Mouse (Mus musculus) liver, embryonic 11.5 days (tissue): ENCODE results near the gene Sirpa. TPM values are rescaled to one million over a fixed set of nuclear protein-coding genes. Genes with fewer than 3 reads are reported as not detected.

Experiments
- ATAC-seq: fragments of 200-750 bp; cut with Nextera tagmentation; replicated peaks from 2 replicates; pipeline ENCODE4 v1.8.0; 2017; ENCODE audit warnings: moderate number of reproducible peaks, mild to moderate bottlenecking, moderate TSS enrichment, moderate library complexity; ENCODE audit not compliant: low FRiP score
- DNase-seq: peaks from one replicate; pipeline ENCODE4 v3.0.0-alpha.2; 2017; ENCODE audit warnings: low spot score
- H3K27ac ChIP-seq: fragments of 300-500 bp; sonication (generic); 2 replicates; pipeline ENCODE4 v1.5.1; 2014; ENCODE audit warnings: mild to moderate bottlenecking, low read depth, low read length, control low read depth
- H3K27me3 ChIP-seq: fragments of 300-500 bp; sonication (generic); replicated peaks from 2 replicates; pipeline ENCODE4 v1.6.1; 2014; ENCODE audit warnings: low read length, mixed read lengths; ENCODE audit not compliant: control insufficient read depth, insufficient read depth
- H3K36me3 ChIP-seq: fragments of 300-500 bp; sonication (generic); 2 replicates; pipeline ENCODE4 v1.6.1; 2014; ENCODE audit warnings: mild to moderate bottlenecking, low read length, moderate library complexity, mixed read lengths; ENCODE audit not compliant: control insufficient read depth, insufficient read depth
- H3K4me1 ChIP-seq: fragments of 300-500 bp; sonication (generic); replicated peaks from 2 replicates; pipeline ENCODE4 v1.6.1; 2014; ENCODE audit warnings: low read length, mixed read lengths; ENCODE audit not compliant: control insufficient read depth, insufficient read depth
- H3K4me2 ChIP-seq: fragments of 300-500 bp; sonication (generic); 2 replicates; pipeline ENCODE4 v1.6.1; 2014; ENCODE audit warnings: mild to moderate bottlenecking, control low read depth, moderate library complexity
- H3K4me3 ChIP-seq: fragments of 300-500 bp; sonication (generic); 2 replicates; pipeline ENCODE4 v1.5.1; 2014; ENCODE audit warnings: low read depth, low read length, control low read depth
- H3K9ac ChIP-seq: fragments of 300-500 bp; sonication (generic); 2 replicates; pipeline ENCODE4 v1.6.1; 2014; ENCODE audit warnings: low read depth, low read length, control low read depth
- H3K9me3 ChIP-seq: fragments of 300-500 bp; sonication (generic); 2 replicates; pipeline ENCODE4 v1.6.1; 2016; ENCODE audit warnings: low read length, inconsistent platforms, mixed read lengths; ENCODE audit not compliant: control insufficient read depth
- WGBS: fragments of 180-500 bp; shearing (Covaris S2); extraction: QIAGEN DNeasy Blood & Tissue Kit; methylation state at CpG from one replicate; pipeline ENCODE4 v1.1.7; 2014; 5-methylcytosine and 5-hydroxymethylcytosine counted together
- polyA plus RNA-seq: library from polyadenylated mRNA; unstranded; fragments of >200 nt; fragmentation: Nextera tagmentation; extraction: Ambion mirVana; gene quantifications from 2 replicates; pipeline ENCODE4 v1.2.1, GENCODE M21; 2014

Sirpa gene
- polyA plus RNA-seq, 1 experiment from 2014 or later, result 26.8 TPM

GRCm38 (mm10) chr2:129591897-129592296 lies 738 bp upstream of the Sirpa start:
- no peak for DNase-seq
- Histone ChIP-seq H3K9ac (no peak overlapping the region), H3K27ac (peak overlapping the region; percentile 80), H3K4me2 (peak overlapping the region; percentile 77), H3K4me3 (no peak overlapping the region), H3K9me3 (no peaks in the 10 kb centered on the region), H3K27me3 (peaks cover 12% of the 10 kb centered on the region), H3K4me1 (peaks cover 7% of the 10 kb centered on the region), H3K36me3 (no peaks in the 10 kb centered on the region)
- ATAC-seq, result no peak
- WGBS, result 88% methylated on average over 4 of the region's 4 CpGs

DNA sequence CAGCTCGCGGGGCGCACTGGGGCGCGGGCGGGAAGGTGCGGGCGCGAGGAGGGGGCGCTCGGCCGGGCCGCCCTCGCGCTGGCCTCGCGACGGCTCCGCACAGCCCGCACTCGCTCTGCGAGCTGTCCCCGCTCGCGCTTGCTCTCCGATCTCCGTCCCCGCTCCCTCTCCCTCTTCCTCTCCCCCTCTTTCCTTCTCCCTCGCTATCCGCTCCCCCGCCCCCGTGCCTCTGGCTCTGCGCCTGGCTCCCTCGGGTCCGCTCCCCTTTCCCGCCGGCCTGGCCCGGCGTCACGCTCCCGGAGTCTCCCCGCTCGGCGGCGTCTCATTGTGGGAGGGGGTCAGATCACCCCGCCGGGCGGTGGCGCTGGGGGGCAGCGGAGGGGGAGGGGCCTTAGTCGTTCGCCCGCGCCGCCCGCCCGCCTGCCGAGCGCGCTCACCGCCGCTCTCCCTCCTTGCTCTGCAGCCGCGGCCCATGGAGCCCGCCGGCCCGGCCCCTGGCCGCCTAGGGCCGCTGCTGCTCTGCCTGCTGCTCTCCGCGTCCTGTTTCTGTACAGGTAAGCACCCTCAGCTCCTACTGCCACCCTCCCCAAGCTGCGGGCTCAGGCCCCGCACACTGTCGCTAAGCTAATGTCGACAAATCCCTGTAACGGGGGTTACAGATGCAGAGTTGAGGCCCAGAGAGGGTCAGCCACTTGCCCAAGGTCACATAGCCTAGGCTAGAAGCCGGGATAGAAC lies 673 bp downstream of the Sirpa start:
- Histone ChIP-seq H3K9ac (peak overlapping the region; percentile 71), H3K27me3 (peaks cover 12% of the 10 kb centered on the region), H3K36me3 (no peaks in the 10 kb centered on the region), H3K9me3 (no peaks in the 10 kb centered on the region), H3K4me3 (peak overlapping the region; percentile 67), H3K27ac (peak overlapping the region; percentile 80), H3K4me1 (peaks cover 3% of the 10 kb centered on the region), H3K4me2 (peak overlapping the region; percentile 77)
- under 1% methylated on average over 73 of the region's 77 CpGs for WGBS
- ATAC-seq, result peak; percentile 47
- DNase-seq, result peak; percentile 71

DNA sequence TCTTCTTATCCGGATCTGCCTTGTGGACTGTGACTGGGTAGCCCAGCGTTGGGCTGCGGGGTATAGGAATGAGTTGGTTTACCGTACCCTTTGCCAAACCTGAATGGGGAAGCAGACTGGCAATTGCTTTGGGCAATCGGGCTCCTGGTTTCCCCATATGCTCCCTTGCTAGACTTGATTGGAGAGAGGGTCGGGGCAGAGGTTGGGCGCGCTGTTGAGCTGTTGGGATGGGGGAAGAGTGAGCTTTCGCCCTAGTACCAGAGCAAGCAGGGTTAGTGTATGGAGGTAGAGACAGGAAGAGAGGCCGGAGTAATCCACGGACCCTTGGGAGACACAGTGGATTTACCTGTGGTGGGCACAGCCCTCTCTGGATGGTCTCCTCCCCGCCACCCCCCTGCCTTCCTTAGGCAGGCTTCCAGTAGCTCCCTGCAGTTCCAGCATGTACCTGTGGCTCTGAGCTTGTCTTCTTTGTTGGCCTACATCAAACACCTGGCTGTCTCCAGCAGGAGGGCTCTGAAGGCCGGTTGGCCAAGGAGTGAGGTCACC lies 1.3 kb downstream of the Sirpa start:
- Histone ChIP-seq H3K4me1 (peaks cover 3% of the 10 kb centered on the region), H3K36me3 (no peaks in the 10 kb centered on the region), H3K9ac (peak overlapping the region; percentile 71), H3K27ac (no peak overlapping the region; the same call in 1 of the 2 replicates), H3K27me3 (peaks cover 12% of the 10 kb centered on the region), H3K4me2 (peak overlapping the region; percentile 77), H3K9me3 (no peaks in the 10 kb centered on the region), H3K4me3 (peak overlapping the region; percentile 67)
- 5% methylated on average over 13 of the region's 13 CpGs for WGBS
- no peak for DNase-seq
- ATAC-seq, result no peak

- Histone ChIP-seq H3K9ac (peak overlapping the region; percentile 37; the same call in 1 of the 2 replicates), H3K36me3 (no peaks in the 10 kb centered on the region), H3K9me3 (no peaks in the 10 kb centered on the region), H3K4me2 (peak overlapping the region; percentile 77), H3K4me1 (peaks cover 3% of the 10 kb centered on the region), H3K4me3 (peak overlapping the region; percentile 67), H3K27ac (no peak overlapping the region), H3K27me3 (peaks cover 12% of the 10 kb centered on the region)
- ATAC-seq (no peak), DNase-seq (no peak)
- 70% methylated on average over 4 of the region's 4 CpGs for WGBS
Observed at GRCm38 (mm10) chr2:129594569-129594968, 1.9 kb downstream of the Sirpa start.

DNA sequence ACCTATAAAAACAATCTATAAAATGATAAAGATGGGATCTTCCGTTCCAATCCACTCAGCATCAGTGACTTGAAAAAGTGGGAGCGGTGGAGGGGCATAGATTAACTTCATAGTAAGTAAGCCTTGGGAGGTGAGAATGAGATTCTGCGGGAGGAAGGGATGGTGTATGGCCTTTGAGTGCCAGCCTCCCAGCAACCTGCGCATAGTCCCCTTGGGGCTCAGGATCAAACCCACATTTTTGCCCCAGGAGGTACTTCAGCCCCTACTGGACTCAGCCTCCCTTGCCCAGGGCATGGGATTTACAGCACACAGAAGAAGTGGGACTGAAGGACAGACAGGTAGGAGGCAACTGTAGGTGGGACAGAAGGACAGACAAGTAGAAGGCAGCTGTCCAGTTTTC lies 2.6 kb downstream of the Sirpa start:
- no peaks in the 10 kb centered on the region for H3K9me3 ChIP-seq
- ATAC-seq, result no peak
- no peak overlapping the region for H3K4me2 ChIP-seq
- WGBS, result 68% methylated on average over 4 of the region's 4 CpGs
- DNase-seq, result no peak
- H3K4me1 ChIP-seq, result peaks cover 3% of the 10 kb centered on the region
- H3K27me3 ChIP-seq, result peaks cover 12% of the 10 kb centered on the region
- no peak overlapping the region for H3K4me3 ChIP-seq
- no peak overlapping the region for H3K9ac ChIP-seq
- H3K36me3 ChIP-seq, result no peaks in the 10 kb centered on the region
- H3K27ac ChIP-seq, result no peak overlapping the region

- no peaks in the 10 kb centered on the region for H3K9me3 ChIP-seq
- no peak overlapping the region for H3K4me3 ChIP-seq
- WGBS, result 36% methylated on average over 7 of the region's 7 CpGs
- H3K9ac ChIP-seq, result no peak overlapping the region
- no peak for DNase-seq
- no peak overlapping the region for H3K27ac ChIP-seq
- H3K27me3 ChIP-seq, result peaks cover 12% of the 10 kb centered on the region
- H3K4me1 ChIP-seq, result peaks cover 3% of the 10 kb centered on the region
- no peaks in the 10 kb centered on the region for H3K36me3 ChIP-seq
- no peak for ATAC-seq
- H3K4me2 ChIP-seq, result no peak overlapping the region
Observed at GRCm38 (mm10) chr2:129595661-129596209, 3.1 kb downstream of the Sirpa start.

DNA sequence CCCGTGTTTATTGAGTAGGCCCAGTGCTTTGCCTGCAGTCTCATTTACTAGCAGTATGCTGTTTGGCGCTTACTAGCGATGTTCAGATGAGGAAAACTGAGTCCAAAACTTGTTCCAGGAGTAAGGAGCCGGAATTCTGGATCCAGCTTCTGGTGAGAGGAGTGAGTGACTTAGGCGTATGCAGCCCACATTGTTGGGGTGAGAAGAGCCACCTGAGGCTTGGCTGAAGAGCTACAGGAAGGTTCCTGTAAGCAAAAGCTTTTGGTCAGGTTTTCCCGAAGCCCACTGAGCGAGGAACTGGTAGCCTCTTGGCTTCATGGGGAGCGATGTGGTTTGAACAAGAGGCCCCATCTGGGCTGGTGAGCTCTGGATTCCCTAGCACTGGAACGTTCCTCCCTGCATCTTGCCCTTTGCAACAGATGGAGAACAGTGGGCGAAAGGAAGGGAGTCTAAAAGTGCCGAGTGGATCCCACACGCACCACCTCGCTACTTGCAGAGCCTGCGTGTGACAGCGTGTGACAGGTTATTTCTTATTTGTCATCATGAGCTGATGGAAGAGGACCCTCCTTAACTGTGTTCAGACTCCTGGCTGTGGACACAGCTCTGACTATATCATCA lies 4.0 kb downstream of the Sirpa start:
- Histone ChIP-seq H3K4me2 (no peak overlapping the region), H3K36me3 (no peaks in the 10 kb centered on the region), H3K27me3 (peaks cover 12% of the 10 kb centered on the region), H3K4me1 (peaks cover 3% of the 10 kb centered on the region; the same call in 1 of the 2 replicates), H3K9ac (no peak overlapping the region), H3K4me3 (no peak overlapping the region), H3K9me3 (no peaks in the 10 kb centered on the region), H3K27ac (no peak overlapping the region)
- ATAC-seq (no peak), DNase-seq (no peak)
- 87% methylated on average over 15 of the region's 15 CpGs for WGBS

DNA sequence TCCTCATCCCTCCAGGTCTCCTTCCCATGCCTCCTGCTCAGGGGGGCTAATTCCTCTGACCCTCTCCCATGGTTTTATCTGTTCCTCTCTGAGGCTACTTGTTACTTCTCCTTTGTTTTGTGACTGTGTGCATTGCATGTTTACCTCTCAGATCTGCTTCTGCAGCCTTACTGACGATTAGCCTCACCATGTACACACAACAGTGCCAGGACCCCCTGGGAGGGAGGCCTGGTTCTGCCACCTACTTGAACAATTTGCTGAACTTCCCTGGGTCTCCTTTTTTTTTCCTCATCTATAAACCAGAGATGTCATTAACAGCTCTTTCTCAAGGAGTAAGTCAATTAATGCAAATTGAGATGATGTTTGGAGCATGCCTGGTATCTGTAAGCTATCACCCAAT lies 4.9 kb downstream of the Sirpa start:
- H3K9ac ChIP-seq, result no peak overlapping the region
- ATAC-seq (no peak), DNase-seq (no peak)
- WGBS, result 33% methylated on average over 1 of the region's 1 CpGs
- H3K4me3 ChIP-seq, result no peak overlapping the region
- no peak overlapping the region for H3K4me2 ChIP-seq
- H3K36me3 ChIP-seq, result no peaks in the 10 kb centered on the region
- no peaks in the 10 kb centered on the region; the same call in 1 of the 2 replicates for H3K4me1 ChIP-seq
- no peak overlapping the region for H3K27ac ChIP-seq
- no peaks in the 10 kb centered on the region for H3K9me3 ChIP-seq
- peaks cover 12% of the 10 kb centered on the region for H3K27me3 ChIP-seq
